Mouse (Mus musculus): ENCODE data around the gene Ints1.

DNA sequence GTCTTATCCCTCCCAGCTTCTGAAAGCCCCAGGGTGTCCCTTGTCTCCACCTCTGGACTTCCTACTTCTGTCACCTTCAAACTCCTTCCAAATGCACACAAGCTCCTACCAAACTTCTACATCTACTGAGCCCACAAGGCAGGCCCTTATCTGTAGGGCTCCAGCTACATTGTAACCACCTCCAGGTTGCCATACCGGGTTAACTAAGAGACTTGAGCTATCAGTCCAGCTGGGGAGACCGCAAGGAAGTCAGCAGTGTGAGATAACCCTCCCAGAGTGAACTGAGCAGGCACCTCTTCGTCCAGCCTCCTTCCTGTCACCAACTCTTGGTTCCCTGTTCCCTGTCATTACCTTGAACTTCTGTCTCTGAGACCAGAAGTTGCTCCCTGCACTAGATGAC lies 41.5 kb downstream of the Ints1 start:
- TF ChIP-seq CTCF (IDR thresholded peaks at IDR 0.05; ENCODE audit: extremely low read depth, insufficient read depth, insufficient read length, insufficient replicate concordance): no peak
- no peak for TF ChIP-seq POLR2A (IDR thresholded peaks at IDR 0.05; ENCODE audit: low read depth, low read length)

Data from spleen, adult 2 months (tissue).